ENCODE assay signal across 8 mouse cellular contexts in genomic region chr12:98627392-98628259, GRCm38 (mm10). TPM values are rescaled to one million over a fixed set of nuclear protein-coding genes. Genes with fewer than 3 reads are reported as not detected.
DNase-seq lines count a peak whose midpoint lies in the region; ATAC-seq lines count a peak whose summit lies in the region.

Gene Spata7, plus strand, starts transcription at chr12:98628157.

- H3K4me3 ChIP-seq in embryonic facial prominence, embryonic 12.5 days = peak within 1 kb of the TSS; percentile 82
- H3K4me3 ChIP-seq in limb, embryonic 10.5 days = peak within 1 kb of the TSS; percentile 86
- H3K4me3 ChIP-seq in midbrain, embryonic 12.5 days = peak within 1 kb of the TSS; percentile 72

- peak within 1 kb of the TSS; percentile 62 for H3K4me2 ChIP-seq in embryonic facial prominence, embryonic 12.5 days (replicated peaks)
- peak within 1 kb of the TSS; percentile 70 for H3K4me2 ChIP-seq in midbrain, embryonic 12.5 days (replicated peaks)

- H3K9ac ChIP-seq in embryonic facial prominence, embryonic 12.5 days = peak within 1 kb of the TSS; percentile 72
- peak within 1 kb of the TSS; percentile 74 for H3K9ac ChIP-seq in midbrain, embryonic 12.5 days (replicated peaks)

- DNase-seq in 3134 (ENCODE audit: extremely low read depth, insufficient read length, low spot score) = peak; percentile 84
- peak; percentile 85 to 92 for DNase-seq in adrenal gland, postnatal 36 days
- DNase-seq in heart, adult 18-20 months = peak; percentile 84 to 85
- DNase-seq in kidney, adult 18-20 months = peak; percentile 86
- DNase-seq in limb, embryonic 10.5 days (ENCODE audit: low spot score) = peak; percentile 94
- DNase-seq in skeletal muscle tissue, adult 2 months (ENCODE audit: low read depth, low spot score) = peak; percentile 58

- H3K36me3 ChIP-seq in embryonic facial prominence, embryonic 12.5 days = no peaks in the 10 kb centered on the region
- no peaks in the 10 kb centered on the region; the same call in 1 of the 2 replicates for H3K36me3 ChIP-seq in limb, embryonic 10.5 days
- 0 out of 2 replicates have a peak, but pooled peaks cover under 1% of the 10 kb centered on the region for H3K36me3 ChIP-seq in midbrain, embryonic 12.5 days

- no peak within 1 kb of the TSS for H3K27ac ChIP-seq in embryonic facial prominence, embryonic 12.5 days
- H3K27ac ChIP-seq in limb, embryonic 10.5 days = peak within 1 kb of the TSS; percentile 88
- peak within 1 kb of the TSS; percentile 63 for H3K27ac ChIP-seq in midbrain, embryonic 12.5 days (replicated peaks)

- ATAC-seq in embryonic facial prominence, embryonic 12.5 days (ENCODE audit: insufficient number of reproducible peaks, insufficient read depth, low FRiP score, low TSS enrichment) = peak; percentile 94
- ATAC-seq in midbrain, embryonic 12.5 days (ENCODE audit: low FRiP score, low read depth) = peak; percentile 94

- no peaks in the 10 kb centered on the region for H3K27me3 ChIP-seq in embryonic facial prominence, embryonic 12.5 days
- no peaks in the 10 kb centered on the region for H3K27me3 ChIP-seq in limb, embryonic 10.5 days (ENCODE audit: low read depth, poor library complexity, severe bottlenecking)
- H3K27me3 ChIP-seq in midbrain, embryonic 12.5 days = no peaks in the 10 kb centered on the region

- H3K4me1 ChIP-seq in embryonic facial prominence, embryonic 12.5 days = peaks cover 4% of the 10 kb centered on the region; the same call in 1 of the 2 replicates
- H3K4me1 ChIP-seq in limb, embryonic 10.5 days = peaks cover 11% of the 10 kb centered on the region
- H3K4me1 ChIP-seq in midbrain, embryonic 12.5 days = peaks cover 5% of the 10 kb centered on the region

- WGBS in embryonic facial prominence, embryonic 12.5 days = 3% methylated on average over 32 of the region's 32 CpGs
- 4% methylated on average over 32 of the region's 32 CpGs for WGBS in limb, embryonic 10.5 days
- WGBS in midbrain, embryonic 12.5 days = 4% methylated on average over 32 of the region's 32 CpGs

- H3K9me3 ChIP-seq in embryonic facial prominence, embryonic 12.5 days = no peaks in the 10 kb centered on the region
- no peaks in the 10 kb centered on the region for H3K9me3 ChIP-seq in limb, embryonic 10.5 days (replicated peaks)
- no peaks in the 10 kb centered on the region for H3K9me3 ChIP-seq in midbrain, embryonic 12.5 days

RNA-seq across cellular contexts. Expression of gene Spata7, which starts in this region (rescaled TPM):
- total RNA-seq in adrenal gland, postnatal 36 days (2021) = 1 to 10 TPM; 8.4 to 9.8 TPM
- polyA plus RNA-seq in embryonic facial prominence, embryonic 12.5 days (2016; fragmentation: Nextera tagmentation; extraction: Ambion mirVana) = 22.9 and 23.3 TPM in 2 replicates
- total RNA-seq in heart, adult 18-20 months (2021) = 1 to 10 TPM; 4.4 to 5.8 TPM
- 19.5 and 21.4 TPM in 2 replicates for polyA plus RNA-seq in limb, embryonic 10.5 days (2016; fragmentation: Nextera tagmentation; extraction: Ambion mirVana)
- 24.2 and 26.0 TPM in 2 replicates for polyA plus RNA-seq in midbrain, embryonic 12.5 days (2016; fragmentation: Nextera tagmentation; extraction: Ambion mirVana)
